Mouse (Mus musculus) intestine, embryonic 15.5 days (tissue): Measurements from ENCODE around the gene Evl. TPM values are rescaled to one million over a fixed set of nuclear protein-coding genes. Genes with fewer than 3 reads are reported as not detected.

Experiments
- ATAC-seq: fragments of 200-750 bp; cut with Nextera tagmentation; 2 replicates; pipeline ENCODE4 v1.8.0; 2017; ENCODE audit warnings: moderate TSS enrichment, moderate library complexity
- H3K27ac ChIP-seq: fragments of 300-500 bp; sonication (generic); 2 replicates; pipeline ENCODE4 v1.5.1; 2015; ENCODE audit warnings: mild to moderate bottlenecking, inconsistent platforms
- H3K27me3 ChIP-seq: fragments of 300-500 bp; sonication (generic); replicated peaks from 2 replicates; pipeline ENCODE4 v1.6.1; 2015; ENCODE audit warnings: inconsistent platforms
- H3K36me3 ChIP-seq: fragments of 300-500 bp; sonication (generic); 2 replicates; pipeline ENCODE4 v1.6.1; 2015; ENCODE audit warnings: inconsistent platforms
- H3K4me1 ChIP-seq: fragments of 300-500 bp; sonication (generic); replicated peaks from 2 replicates; pipeline ENCODE4 v1.6.1; 2015; ENCODE audit warnings: inconsistent platforms
- H3K4me2 ChIP-seq: fragments of 300-500 bp; sonication (generic); replicated peaks from 2 replicates; pipeline ENCODE4 v1.6.1; 2015; ENCODE audit warnings: mild to moderate bottlenecking, inconsistent platforms
- H3K4me3 ChIP-seq: fragments of 300-500 bp; sonication (generic); replicated peaks from 2 replicates; pipeline ENCODE4 v1.5.1; 2015; ENCODE audit warnings: inconsistent platforms
- H3K9ac ChIP-seq: fragments of 300-500 bp; sonication (generic); 2 replicates; pipeline ENCODE4 v1.6.1; 2015; ENCODE audit warnings: inconsistent platforms
- H3K9me3 ChIP-seq: fragments of 300-500 bp; sonication (generic); 2 replicates; pipeline ENCODE4 v1.6.1; 2016; ENCODE audit warnings: inconsistent platforms
- WGBS: fragments of 180-500 bp; shearing (Covaris S2); methylation state at CpG from one replicate; pipeline ENCODE4 v1.1.7; 2015; 5-methylcytosine and 5-hydroxymethylcytosine counted together
- polyA plus RNA-seq: library from polyadenylated mRNA; unstranded; fragments of >200 nt; fragmentation: Nextera tagmentation; extraction: Ambion mirVana; gene quantifications from 2 replicates; pipeline ENCODE4 v1.2.1, GENCODE M21; 2015

Gene Evl
- polyA plus RNA-seq, 1 experiment from 2014 or later = 43.8 TPM

DNA sequence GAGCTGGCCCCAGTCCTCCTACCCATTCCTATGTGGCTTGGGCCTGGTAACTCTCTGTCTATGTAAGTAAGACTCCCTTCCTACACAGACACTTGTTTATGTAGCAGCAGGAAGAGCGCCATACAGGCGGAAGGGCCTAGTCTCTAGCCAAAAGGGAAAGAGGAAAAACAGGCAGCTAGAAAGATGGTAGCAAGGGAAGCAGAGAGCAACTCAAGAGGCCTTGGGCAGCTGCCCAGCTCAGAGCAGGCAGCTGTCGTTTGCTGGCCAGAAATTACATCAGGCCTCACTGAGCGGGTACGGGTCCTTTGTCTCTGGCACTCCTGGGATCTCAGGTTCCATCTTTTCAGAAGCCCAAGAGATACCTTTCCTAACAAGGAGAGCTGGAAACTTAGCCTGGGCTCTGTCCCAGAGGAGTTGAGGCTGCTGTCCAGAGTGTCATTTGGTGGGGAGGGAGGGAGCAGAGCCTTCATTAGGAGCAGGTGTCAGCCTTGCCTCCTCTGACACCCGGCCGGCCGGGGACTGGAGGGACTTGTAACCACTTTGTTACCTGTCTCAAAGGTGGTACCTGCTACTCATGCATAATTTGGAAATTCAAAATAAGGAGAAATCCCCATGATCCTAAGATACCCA is 114.2 kb downstream of the Evl start:
- WGBS = 75% methylated on average over 8 of the region's 8 CpGs
- no peak overlapping the region for H3K9ac ChIP-seq
- ATAC-seq = no peak
- H3K4me3 ChIP-seq = no peak overlapping the region
- no peaks in the 10 kb centered on the region for H3K27me3 ChIP-seq
- H3K4me1 ChIP-seq = no peaks in the 10 kb centered on the region
- H3K36me3 ChIP-seq = peaks cover 15% of the 10 kb centered on the region
- H3K4me2 ChIP-seq = no peak overlapping the region
- H3K9me3 ChIP-seq = no peaks in the 10 kb centered on the region
- no peak overlapping the region for H3K27ac ChIP-seq

DNA sequence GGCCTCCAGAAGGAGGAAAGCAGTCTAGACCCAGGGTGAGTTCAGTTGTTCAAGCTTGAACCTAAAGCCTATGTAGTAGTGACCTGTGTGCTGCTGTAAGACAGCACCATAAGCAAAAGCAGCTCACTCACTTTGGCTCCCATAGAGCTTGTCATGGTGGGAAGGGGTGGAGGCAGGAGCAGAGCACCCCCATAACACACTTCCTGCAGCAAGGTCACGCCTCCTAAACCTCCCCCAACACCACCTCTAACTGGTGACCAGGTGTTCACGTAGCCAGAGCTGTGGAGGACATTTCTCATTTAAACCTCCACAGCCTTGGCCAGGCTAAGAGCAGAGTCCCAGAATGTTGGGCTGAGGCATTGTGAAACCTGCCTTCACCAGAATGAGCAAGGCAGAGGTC is 117.0 kb downstream of the Evl start:
- no peaks in the 10 kb centered on the region for H3K27me3 ChIP-seq
- H3K4me2 ChIP-seq = no peak overlapping the region
- H3K9me3 ChIP-seq = no peaks in the 10 kb centered on the region
- 80% methylated on average over 2 of the region's 2 CpGs for WGBS
- peaks cover 17% of the 10 kb centered on the region for H3K36me3 ChIP-seq
- H3K4me1 ChIP-seq = peaks cover 18% of the 10 kb centered on the region
- H3K27ac ChIP-seq = no peak overlapping the region
- ATAC-seq = no peak
- no peak overlapping the region for H3K4me3 ChIP-seq
- no peak overlapping the region for H3K9ac ChIP-seq

DNA sequence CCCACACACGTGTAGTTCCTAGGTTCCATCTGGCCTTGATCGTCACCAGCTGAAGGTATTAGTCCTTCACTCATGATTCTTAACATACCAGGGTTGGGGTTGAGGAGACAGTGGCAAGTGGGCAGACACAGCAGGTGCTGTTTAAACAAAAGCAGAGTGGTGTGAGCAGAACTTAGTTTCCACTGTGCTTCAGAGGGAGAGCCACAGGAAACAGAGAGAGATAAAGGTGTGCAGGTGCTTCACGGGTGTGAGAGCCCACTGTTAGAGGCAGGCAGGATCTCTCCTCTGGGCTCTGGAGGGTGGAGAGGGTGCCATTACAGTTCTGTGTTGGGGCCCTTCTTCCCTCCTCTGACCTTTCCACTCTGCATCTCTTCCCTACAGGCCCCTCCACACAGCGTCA is 118.4 kb downstream of the Evl start:
- no peak overlapping the region for H3K27ac ChIP-seq
- peaks cover 21% of the 10 kb centered on the region for H3K36me3 ChIP-seq
- peaks cover 19% of the 10 kb centered on the region for H3K4me1 ChIP-seq
- H3K27me3 ChIP-seq = no peaks in the 10 kb centered on the region
- no peak overlapping the region for H3K4me2 ChIP-seq
- no peak overlapping the region for H3K4me3 ChIP-seq
- no peaks in the 10 kb centered on the region for H3K9me3 ChIP-seq
- H3K9ac ChIP-seq = no peak overlapping the region
- ATAC-seq = no peak
- 85% methylated on average over 4 of the region's 4 CpGs for WGBS

DNA sequence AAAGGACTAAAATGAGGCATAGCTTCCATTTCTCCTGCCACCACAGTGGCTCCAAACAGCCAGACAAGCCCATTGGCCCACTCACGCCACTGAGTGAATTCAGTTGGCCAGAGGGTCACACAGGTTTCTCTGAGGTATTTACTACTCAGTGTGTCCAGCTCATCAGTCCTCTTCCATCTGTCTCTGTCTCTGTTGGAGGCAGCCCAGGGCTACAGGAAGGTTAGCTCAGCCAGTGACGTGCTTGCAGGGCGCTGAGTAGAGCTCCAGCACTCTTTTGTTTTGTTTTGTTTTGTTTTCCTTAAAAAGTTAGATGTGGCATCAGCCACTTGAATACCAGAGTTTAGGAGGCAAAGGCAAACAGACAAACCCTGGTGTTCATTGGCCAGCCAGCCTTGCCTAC is 119.0 kb downstream of the Evl start:
- H3K4me3 ChIP-seq = no peak overlapping the region
- no peaks in the 10 kb centered on the region for H3K9me3 ChIP-seq
- H3K36me3 ChIP-seq = peaks cover 21% of the 10 kb centered on the region
- H3K27me3 ChIP-seq = no peaks in the 10 kb centered on the region
- no peak overlapping the region for H3K27ac ChIP-seq
- H3K4me1 ChIP-seq = peaks cover 19% of the 10 kb centered on the region
- WGBS = 89% methylated on average over 3 of the region's 3 CpGs
- no peak for ATAC-seq
- H3K4me2 ChIP-seq = no peak overlapping the region
- no peak overlapping the region for H3K9ac ChIP-seq

DNA sequence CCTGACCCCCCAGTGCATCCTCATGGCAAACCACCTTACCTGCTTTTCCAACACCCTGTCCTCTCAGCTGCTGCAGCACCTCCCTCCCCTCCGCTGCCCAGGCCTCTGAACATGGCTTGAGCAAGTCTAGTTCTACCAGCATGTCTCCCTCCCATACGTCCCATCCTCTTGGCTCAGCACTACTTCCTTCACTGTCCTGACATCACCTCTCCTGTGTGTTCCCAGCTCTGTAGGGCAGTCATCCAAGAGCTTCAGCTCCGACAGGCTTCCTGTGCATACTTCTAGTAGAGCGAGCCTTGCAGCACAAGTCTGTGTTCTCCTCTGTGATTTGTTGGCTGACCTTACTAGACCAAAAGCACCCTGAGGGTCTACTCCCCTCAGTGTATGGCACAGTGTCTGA is 120.0 kb downstream of the Evl start:
- Histone ChIP-seq H3K27me3 (no peaks in the 10 kb centered on the region), H3K36me3 (peaks cover 21% of the 10 kb centered on the region), H3K4me1 (peaks cover 19% of the 10 kb centered on the region), H3K9me3 (no peaks in the 10 kb centered on the region), H3K4me3 (no peak overlapping the region), H3K4me2 (no peak overlapping the region), H3K9ac (no peak overlapping the region), H3K27ac (no peak overlapping the region)
- ATAC-seq = no peak
- 72% methylated on average over 4 of the region's 4 CpGs for WGBS

DNA sequence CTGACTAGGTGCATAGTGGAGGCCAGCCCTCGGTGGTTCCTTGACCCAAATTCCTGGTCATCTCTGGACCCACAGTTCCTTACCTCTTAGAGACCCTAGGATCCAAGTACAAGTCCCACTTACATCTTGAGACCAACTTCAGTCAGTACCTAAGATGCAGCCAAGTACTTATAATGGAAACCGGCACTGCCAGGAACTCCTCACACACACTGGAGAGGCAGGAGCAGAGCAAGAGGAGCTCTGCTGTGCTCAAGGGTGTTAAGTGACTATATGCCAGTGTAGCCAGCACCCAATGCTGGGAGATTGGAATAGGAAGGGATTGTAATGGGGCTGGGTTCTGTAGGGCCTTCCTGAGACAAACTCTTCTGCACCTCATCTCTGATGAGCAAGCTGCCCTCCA is 120.4 kb downstream of the Evl start:
- Histone ChIP-seq H3K27ac (no peak overlapping the region), H3K36me3 (peaks cover 21% of the 10 kb centered on the region), H3K4me2 (no peak overlapping the region), H3K9me3 (no peaks in the 10 kb centered on the region), H3K4me1 (peaks cover 19% of the 10 kb centered on the region), H3K4me3 (no peak overlapping the region), H3K9ac (no peak overlapping the region), H3K27me3 (no peaks in the 10 kb centered on the region)
- no peak for ATAC-seq
- WGBS = 85% methylated on average over 2 of the region's 2 CpGs

DNA sequence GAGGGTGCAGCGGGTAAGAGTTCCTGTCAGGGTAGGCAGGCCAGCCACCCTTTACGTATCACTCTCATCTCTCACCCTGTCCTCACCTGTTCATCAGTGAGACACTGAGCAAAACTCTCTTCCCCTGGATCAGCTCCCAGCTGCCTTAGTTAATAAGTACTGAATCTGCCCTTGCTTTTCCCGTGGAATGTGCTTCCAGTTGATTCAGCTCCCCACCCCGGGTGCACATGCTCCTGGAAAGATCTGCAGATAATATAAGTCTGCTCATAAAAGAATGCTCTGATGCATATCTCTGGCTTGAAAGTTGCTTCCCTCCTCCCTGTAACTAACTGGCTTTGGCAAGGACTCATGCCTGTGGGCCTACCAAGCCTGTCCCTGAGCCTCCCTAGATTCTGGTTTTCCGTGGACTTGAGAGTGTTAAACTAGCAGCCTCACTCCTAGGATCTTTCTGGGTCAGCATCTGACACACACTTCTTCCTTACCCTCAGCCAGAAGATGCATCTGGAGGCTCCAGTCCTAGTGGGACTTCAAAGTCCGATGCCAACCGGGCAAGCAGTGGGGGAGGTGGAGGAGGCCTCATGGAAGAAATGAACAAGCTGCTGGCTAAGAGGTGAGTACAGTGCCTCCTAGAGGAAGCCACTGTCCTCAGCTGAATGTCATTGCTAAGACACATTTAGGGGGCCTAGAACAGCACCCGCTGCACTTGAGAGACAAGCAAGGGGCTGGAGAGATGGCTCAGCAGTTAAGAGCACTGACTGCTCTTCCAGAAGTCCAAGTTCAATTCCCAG is 121.3 kb downstream of the Evl start:
- 63% methylated on average over 8 of the region's 8 CpGs for WGBS
- peaks cover 24% of the 10 kb centered on the region for H3K36me3 ChIP-seq
- H3K4me3 ChIP-seq = no peak overlapping the region
- H3K4me1 ChIP-seq = peaks cover 19% of the 10 kb centered on the region
- ATAC-seq = peak; percentile 70
- H3K4me2 ChIP-seq = no peak overlapping the region
- H3K9ac ChIP-seq = no peak overlapping the region
- H3K27me3 ChIP-seq = no peaks in the 10 kb centered on the region
- no peaks in the 10 kb centered on the region for H3K9me3 ChIP-seq
- peak overlapping the region; percentile 32 for H3K27ac ChIP-seq

DNA sequence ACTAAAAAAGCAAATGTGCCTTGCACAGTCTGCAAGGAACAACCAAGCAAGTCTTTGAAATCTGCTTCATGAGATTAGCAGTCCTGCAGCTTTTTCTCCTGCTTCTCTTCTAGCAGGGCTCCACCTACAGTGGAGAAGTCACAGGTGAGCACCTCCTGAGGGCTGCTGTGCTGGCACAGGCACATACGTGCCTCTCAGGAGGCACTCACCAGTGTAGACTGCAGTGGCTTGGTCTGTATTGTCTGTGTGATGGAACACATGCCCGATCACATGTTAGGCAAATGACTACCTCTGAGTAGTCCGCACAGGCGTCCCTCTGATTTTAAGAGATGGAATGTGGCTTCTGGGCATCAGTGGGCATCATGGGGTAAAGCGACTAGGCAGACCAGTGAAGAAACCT is 122.6 kb downstream of the Evl start:
- 95% methylated on average over 5 of the region's 5 CpGs for WGBS
- no peak for ATAC-seq
- Histone ChIP-seq H3K36me3 (peaks cover 27% of the 10 kb centered on the region), H3K27ac (no peak overlapping the region), H3K4me3 (no peak overlapping the region), H3K9me3 (no peaks in the 10 kb centered on the region), H3K9ac (no peak overlapping the region), H3K4me1 (peaks cover 19% of the 10 kb centered on the region), H3K27me3 (no peaks in the 10 kb centered on the region), H3K4me2 (no peak overlapping the region)

DNA sequence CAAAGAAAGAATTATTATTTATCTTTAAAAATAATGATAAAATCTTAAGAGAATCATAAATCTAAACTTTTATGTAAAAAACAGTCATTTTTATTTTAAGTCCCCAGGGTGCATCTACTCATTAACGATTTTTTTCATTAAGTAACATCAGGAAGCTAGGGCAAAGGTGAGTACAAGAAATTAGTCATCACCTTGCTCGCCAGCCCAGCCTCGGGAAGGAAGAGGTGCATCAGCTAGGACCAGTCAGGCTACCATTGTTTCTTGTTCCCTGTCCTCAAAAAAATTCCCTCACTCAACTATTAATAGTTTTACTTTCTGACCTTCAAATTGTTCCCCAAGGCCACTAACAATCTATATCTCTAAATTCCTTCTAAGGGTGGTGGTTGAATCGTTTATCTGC is 123.8 kb downstream of the Evl start:
- WGBS = 66% methylated on average over 4 of the region's 4 CpGs

DNA sequence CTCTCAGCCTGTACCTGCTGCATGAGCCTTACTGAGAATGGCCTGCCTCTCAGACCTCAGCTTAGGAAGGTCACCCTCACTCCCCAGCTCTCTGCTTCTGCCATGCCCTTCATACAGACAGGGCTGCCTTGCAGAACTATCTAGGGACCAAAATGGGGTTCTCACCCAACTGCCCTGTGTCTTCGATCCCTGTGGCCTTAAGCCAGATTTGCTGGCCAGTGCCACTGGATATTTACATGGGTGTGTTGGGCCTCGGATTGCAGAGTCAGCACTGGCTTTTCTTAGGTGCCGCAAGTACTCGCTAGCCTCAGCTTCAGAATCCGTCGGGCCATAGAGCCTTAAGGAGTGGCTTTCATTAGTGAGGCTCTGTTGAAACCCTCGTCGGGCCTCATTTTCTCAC is 126.3 kb downstream of the Evl start:
- Histone ChIP-seq H3K36me3 (peaks cover 47% of the 10 kb centered on the region), H3K9me3 (no peaks in the 10 kb centered on the region), H3K9ac (no peak overlapping the region), H3K27ac (no peak overlapping the region), H3K4me2 (no peak overlapping the region), H3K4me1 (peaks cover 6% of the 10 kb centered on the region; the same call in 1 of the 2 replicates), H3K27me3 (no peaks in the 10 kb centered on the region), H3K4me3 (no peak overlapping the region)
- no peak for ATAC-seq
- 92% methylated on average over 8 of the region's 8 CpGs for WGBS

More for the DNA sequence above, 123.8 kb downstream of the Evl start:
- H3K36me3 ChIP-seq = peaks cover 30% of the 10 kb centered on the region
- no peaks in the 10 kb centered on the region for H3K27me3 ChIP-seq
- H3K4me1 ChIP-seq = peaks cover 19% of the 10 kb centered on the region
- no peak overlapping the region for H3K4me3 ChIP-seq
- no peak for ATAC-seq
- no peak overlapping the region for H3K9ac ChIP-seq
- no peak overlapping the region for H3K27ac ChIP-seq
- no peak overlapping the region for H3K4me2 ChIP-seq
- no peaks in the 10 kb centered on the region for H3K9me3 ChIP-seq

DNA sequence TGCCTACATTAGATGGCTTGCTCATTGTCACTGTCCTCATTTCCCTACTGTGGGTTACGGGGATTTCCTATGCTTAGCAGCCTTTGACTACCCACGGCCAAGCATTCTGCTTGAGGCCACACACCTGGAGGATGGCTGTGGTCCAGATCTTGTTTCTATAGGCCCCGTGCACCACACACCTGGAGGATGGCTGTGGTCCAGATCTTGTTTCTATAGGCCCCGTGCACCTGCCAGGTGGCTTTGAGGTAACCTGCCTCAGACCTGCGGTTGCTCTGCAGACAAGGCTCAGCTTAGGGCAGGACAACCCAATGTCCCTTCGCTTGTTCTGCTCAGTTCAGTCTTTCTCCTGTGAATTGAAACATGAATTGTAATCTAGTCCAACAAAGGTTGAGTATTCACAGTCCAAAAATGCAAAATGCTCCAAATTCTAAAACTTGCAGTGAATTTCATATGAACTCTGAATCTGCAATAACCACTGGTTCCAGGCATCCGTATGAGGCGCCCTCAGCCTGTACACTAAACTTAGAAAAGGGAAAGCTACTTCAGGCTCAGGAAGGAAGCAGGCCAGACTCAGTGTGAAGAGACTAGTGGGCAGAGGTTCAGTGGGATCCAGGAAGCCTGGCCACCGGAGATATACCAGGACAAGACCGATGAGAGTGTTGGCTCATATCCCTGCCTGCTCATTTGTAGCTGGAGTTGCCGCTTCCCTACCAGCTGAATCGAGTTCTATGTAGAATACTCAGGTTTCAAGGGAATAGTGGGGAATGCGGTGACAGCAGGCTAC is 127.9 kb downstream of the Evl start:
- H3K36me3 ChIP-seq = peaks cover 42% of the 10 kb centered on the region
- H3K9ac ChIP-seq = no peak overlapping the region
- no peak overlapping the region for H3K27ac ChIP-seq
- H3K4me1 ChIP-seq = peaks cover 8% of the 10 kb centered on the region
- no peak overlapping the region for H3K4me3 ChIP-seq
- no peak overlapping the region for H3K4me2 ChIP-seq
- no peak for ATAC-seq
- H3K9me3 ChIP-seq = no peaks in the 10 kb centered on the region
- WGBS = 90% methylated on average over 13 of the region's 13 CpGs
- H3K27me3 ChIP-seq = no peaks in the 10 kb centered on the region

DNA sequence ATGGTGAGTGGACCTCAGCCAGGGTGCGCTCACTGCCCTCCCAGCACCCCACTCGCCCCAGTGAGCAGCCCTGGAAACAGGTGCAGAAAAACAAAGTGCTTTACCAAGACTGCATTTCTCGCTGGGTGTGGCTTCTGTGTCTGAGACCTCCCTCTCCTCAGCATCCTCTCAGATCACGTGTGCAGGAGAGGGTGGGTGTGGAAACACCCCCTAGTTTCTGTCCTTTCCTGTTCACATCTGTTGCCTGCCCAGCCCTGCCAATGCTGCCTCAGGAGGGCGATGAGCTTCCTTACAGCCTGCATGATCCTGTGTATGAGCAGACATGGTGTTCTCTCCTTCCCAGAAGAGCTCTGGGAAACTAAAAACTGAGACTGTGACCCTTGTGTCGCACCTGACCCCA is 131.9 kb downstream of the Evl start:
- Histone ChIP-seq H3K27ac (peak overlapping the region; percentile 54), H3K4me2 (no peak overlapping the region), H3K27me3 (no peaks in the 10 kb centered on the region), H3K9me3 (no peaks in the 10 kb centered on the region), H3K9ac (no peak overlapping the region), H3K4me3 (no peak overlapping the region), H3K36me3 (peaks cover 33% of the 10 kb centered on the region), H3K4me1 (peaks cover 27% of the 10 kb centered on the region)
- WGBS = 71% methylated on average over 6 of the region's 6 CpGs
- no peak for ATAC-seq
